Mouse (Mus musculus) kidney, adult 11 months (tissue): Measurements from ENCODE around the gene Ubr1.
A peak's percentile ranks its signal among the peaks of the same experiment; 100 is the strongest.

Experiments
- DNase-seq: peaks from one replicate; pipeline ENCODE4 v3.0.0; 2022

Gene Ubr1

DNA sequence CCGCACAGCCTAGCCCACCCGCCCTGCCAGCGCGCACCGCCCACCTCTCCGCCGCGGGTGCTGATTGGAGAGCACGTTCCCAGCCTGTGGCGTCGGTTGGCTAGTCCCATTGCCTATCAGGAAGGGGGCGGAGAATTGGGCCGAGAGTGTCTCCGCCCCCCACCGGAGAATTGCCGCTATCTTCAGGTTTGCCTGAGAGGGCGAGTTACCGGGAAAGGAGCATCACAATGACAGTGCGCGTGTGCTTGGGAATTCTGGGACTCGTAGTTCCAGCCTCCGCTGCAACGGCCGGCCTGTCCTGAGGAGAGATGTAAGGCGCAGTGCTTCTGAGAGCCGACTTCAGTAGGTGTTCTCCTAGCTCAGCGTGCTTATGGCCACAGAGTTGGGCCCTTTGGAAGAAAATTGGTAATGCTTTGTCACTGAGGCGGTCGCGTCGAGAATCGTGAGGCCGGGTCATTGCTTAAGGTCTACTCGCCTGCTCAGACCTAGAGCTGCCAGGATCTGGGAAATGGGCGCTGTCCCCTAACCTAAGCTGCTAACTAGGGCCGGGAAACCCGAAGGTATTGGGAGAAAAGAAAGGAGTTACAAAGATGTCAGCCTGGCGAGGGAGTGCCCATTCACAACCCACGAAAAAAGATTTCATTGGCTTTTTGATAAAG, 120.0 kb downstream of the Ubr1 start, which contains the start of gene Ttbk2:
Gene Ttbk2, minus strand, starts transcription at position 181 of the 659 bp plus-strand sequence.
- peak; percentile 97 for DNase-seq

DNA sequence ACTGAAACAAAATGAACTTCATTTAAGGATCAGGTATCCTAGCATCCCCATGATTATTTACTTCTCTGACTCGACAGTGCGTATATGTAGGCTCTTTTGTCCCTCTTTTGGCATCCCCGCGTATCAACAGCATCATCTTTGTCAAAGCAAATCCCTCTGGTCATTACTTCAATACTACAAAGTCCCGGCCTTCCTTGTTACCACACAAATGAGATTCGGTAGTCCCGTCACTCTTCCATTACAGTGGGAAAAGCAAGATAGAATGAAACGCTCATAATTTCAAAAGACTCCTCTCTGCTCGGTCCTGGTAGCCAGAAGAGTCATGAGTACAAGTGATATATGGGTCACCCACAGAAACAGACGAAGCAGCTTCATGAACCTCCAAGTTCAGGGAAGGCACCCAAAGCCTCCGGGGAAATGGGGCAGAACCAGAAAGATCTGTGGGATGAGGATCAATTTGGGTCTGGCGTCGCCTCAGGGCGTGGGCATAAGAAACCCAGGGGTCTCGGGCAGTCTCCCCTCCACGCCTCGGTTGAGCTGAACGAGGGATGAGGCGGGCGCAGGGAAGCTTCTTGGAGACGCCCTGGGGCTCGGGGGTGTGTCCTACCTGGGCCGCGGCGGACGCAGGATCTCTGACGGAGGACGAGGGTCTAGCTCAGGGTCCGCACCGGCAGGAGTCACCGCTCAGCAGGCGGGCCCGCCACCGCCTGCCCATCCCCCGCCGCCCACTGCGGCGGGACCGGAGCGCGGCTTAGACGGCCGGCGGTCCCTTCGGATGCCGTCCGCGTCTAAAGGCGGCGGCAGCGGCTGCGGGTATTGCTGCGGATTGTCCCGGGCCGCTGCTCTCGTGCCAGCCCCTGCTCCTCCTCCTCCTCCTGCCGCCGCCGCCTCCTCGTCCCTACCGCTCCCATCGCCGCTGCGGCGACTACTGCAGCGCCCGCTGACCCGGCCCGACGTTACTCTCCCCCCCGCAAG, 120.8 kb downstream of the Ubr1 start, which contains the start of gene Cdan1:
Gene Cdan1, minus strand, starts transcription at position 680 of the 975 bp plus-strand sequence.
- no peak for DNase-seq

DNA sequence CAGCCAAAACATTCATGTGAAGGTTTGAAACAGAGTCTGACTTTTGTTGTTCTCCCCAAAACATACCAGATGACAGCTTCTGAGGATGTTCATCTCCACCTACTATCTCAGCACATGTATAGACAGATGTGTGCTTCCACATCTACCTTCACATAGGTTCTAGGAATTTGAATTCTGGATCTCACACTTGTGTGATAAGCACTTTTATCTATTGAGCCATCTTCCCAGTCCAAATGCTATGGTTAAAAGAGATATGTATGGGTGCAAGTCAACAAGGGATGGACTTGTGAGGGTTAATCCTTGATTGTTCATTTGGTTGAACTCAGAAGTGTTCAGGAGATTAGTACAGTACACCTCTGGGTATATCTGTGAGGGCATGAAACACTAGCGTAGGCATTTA, 125.2 kb downstream of the Ubr1 start:
- DNase-seq, result no peak

DNA sequence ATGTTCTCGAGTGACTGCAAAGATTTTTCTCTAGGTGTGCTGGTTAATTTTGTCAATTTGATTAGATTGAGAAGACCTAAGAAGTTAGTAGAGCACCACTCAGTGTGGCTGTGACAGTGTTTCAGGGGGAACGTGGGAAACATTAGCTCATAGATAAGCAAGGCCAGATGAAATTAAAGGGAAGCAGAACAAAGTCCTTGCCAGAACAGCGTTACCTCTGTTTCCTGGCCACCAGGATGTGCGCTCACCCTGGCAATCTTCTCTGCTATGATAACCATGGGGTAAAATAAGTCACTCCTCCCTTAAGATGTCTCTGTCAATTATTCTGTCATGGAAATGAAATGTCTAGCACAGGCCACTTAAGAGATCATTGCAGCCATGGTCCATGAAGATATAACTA, 126.5 kb downstream of the Ubr1 start:
- no peak for DNase-seq

DNA sequence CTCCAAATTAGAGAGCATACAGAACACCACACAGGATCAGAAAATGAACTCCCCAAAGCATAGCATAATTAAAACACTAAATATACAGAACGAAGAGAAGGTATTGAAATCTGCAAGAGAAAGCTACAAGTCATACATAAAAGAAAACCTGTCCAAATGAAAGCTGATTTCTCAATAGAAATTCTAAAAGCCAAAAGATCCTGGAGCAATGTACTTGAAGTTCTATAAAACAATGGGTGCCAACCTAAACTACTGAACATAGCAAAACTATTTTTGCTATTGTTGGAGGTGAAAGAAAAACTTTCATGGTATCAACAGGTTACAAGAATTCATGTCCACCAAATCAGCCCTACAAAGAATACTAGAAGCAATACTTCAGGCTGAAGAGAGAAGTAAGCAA, 129.3 kb downstream of the Ubr1 start:
- no peak for DNase-seq

DNA sequence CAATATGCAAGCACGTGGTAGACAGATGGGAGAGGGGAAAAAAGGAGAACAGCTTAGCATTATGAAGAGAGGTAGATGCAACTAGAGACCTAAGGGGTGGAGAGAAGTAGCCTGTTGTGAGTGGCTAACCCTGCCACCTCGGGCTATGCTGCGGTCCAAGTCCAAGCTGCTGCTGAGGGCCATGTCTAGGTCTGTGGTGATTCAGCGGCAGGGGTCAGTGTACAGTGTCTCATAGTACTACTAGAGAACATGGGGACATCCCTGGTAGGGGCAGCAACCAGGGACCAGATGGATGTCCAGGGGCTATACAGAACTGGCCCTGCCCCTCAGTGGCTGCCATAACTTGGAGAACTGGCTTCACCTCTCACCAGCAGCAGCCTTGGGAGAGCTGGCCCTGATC, 135.3 kb downstream of the Ubr1 start:
- DNase-seq, result no peak

DNA sequence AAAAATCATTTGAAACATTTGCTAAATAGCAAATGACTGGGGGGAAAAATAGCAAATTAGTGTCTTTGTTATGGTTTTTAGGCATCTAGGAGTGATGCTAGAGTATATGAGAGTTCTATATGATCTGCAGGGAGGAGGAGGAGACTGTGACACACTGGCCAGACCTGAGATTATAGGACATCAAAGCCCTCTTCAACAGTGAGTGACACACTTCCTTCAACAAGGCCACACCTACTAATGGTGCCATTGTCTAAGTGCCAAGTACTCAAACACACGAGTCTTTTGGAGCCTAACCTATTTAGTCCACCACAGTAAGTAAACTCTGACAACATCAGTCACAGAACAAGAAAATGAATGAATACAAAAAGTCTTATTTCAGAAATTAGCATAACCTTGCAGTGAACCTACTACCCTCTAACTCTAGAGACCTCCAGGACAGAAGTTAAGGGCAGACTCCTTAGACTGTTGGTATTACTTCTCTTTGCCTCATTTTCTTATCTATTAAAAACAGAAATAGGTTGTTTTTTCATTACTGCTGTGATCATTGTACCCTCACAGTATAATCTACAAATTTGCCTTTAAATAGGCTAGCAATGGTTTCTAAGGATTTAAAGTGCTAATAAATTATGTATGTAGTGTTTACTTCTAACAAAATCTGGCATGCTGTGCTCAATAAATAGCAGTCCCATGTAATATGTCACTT, 143.4 kb downstream of the Ubr1 start:
- DNase-seq, result no peak
